Mouse (Mus musculus) telencephalon, adult 2 months (tissue): ENCODE data around the gene Ccnf.

Source experiments
- DNase-seq: peaks from one replicate; pipeline ENCODE4 v3.0.0-alpha.2; 2011; ENCODE audit warnings: low read depth, low spot score

Ccnf gene

DNA sequence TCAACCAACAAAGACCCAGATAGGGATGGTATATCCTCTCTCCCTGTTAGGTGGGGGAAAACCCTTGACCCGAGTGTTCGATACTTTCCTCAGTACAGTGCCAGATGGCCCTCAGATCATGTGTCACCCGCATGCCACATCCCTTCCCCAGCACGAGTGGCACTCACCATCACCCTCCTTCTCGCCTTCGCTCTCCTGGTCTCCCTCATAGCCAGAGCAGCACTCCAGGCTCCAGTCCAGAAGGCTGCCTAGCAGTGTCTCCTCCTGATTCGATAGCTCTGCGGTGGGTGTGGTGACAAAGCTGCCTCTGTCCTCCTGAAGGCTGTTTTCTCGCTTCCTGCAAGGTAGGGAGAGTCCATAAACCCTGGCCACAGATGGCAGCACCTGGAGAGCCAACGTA is 26.5 kb downstream of the Ccnf start:
- no peak for DNase-seq

DNA sequence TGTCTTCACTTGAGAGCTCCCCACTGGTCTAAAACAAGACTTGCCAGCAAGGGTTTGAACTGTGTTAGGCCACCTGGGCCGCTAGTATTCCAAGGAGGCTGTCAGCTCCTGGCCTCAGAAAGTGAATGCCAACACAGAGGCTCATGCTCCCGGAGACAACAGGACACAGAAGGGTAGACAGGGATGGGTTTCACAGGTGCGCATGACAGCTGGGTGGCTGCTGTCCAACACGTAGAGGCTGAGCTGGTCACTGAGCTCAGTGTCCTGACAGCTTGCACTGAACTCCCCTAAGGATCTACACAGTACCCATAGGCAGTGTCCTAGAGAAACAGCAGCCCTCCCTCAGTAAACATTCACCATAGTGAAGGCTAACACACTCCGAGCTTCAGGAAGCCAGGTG is 27.8 kb downstream of the Ccnf start:
- DNase-seq: no peak

DNA sequence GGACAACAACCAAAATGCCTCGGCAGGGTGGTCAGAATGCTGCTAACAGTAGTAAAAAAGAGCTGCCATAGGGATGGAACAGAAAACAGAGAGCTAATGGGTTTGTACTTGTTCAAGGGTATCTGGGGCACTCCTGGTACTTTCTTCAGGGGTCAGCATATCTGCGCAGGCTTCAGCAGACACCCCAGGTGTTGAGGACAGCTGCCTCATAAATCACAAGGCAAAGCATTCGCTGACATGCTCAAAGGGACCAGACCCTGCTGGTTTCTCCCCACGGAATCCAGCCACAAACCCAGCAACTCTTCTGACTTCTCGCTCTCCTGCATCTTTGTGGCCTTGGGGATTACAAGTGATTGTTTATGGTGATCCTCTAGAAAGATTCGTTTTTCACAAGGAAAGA is 28.6 kb downstream of the Ccnf start:
- DNase-seq: no peak

DNA sequence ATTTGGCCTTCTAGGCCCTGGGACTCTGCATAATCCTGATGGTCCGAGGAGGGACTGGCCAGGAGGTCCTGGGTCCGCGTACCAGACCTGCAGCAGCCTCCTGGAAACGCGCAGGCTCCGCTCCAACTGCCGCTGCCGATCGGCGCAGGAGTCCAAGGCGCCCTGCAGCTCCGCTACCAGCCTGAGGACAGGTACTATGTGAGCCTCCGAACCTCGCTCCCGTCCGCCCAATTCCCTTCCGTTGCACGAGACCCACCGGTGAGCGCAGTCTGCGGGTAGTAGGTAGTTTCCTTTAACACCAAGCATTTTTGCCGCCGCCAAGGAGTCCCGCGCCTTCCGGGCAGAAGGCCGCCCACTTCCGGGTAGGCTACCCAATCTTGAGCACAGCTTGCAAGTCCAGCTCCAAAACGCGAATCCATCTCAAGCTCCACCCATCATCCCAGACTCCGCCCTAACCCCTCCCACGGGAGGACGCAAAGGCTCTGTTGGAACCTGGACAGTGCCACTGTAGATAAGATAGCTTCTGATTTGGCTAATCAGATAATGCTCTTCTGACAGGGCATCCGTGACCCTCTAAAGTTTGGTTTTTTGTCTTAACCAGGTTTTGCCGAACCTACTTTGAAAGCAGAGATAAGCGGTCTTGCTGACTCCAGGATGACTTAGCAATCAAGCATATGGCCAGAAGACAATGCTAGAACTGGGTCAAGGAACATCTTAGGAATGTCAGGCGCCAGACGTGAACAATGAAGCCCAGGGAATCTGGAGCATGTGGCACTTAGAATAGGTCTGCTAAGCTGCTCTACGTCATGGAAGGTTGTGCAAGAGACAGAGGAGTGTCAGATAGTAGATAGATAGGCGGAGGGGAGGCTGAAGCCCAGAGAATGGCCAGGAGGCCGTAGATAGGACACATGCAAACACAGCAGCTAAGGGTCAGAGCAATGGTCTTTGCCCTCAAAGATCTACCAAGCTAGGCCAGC is 30.6 kb downstream of the Ccnf start, which contains the start of gene Tedc2:
TSS of gene Tedc2 (minus strand) at position 417 of the 977 bp plus-strand sequence.
- DNase-seq: peak; percentile 95

DNA sequence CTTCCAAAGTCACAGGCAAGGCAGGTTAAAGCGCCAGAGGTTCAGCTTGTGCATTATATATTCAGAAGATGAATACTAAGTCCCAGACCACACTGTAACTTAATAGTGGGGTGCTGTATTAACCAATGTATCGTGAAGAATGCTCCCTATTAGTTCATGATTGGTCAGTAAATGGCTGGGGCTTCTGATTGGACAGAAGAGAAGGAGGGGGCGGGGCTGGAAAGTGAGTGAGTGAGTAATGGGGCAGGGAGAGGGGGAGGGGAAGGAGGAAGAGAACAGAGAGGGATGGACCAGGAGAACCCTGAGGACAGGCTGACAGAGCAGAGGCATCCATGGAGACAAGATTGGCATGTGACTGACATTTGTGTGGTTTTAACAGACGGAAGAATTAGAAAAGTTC is 34.4 kb downstream of the Ccnf start:
- no peak for DNase-seq

DNA sequence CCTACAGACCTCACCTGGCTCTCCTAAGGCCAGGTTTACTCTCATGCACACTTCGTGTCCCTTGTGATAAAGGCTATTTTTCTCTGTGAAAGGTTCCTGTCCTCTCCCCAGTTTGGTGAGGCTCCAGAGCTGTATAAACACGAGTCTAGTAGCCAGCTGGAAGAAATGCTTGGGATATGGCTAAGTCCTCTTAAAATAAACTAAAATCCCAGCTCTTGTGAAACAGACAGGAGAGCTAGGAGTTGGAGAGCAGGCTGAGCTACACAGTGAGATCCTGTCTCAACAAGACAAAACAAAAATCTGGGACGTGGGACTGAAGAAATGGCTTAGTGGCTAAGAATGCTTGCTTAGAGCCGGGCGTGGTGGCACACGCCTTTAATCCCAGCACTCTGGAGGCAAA is 38.1 kb downstream of the Ccnf start:
- no peak for DNase-seq

DNA sequence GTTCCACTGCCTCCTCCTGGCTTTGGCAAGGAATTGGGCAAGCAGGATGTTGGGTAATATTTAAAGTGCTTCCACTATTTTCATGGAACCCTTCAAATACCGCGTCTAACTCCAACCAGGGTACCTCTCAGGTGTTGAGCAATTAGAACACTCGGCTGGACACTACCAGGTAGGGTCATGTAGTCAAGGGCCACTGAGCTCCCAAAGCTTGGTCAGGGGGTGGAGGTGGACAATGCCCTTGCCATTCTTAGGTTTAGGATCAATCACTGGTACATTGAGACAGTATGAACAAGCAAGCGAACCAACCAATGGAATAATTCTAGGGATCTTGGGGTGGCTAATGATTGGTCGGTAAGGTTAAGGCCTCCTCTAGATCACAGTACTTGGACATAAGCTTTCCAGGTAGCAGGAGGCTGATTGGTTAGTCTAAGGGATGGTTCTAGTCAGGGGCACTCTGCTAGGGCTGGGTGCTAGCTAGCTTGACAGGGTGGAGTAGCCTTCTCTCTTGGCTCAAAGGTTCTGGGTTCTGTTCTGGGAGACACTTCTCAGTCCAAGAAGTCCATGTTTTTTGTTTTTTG is 38.8 kb downstream of the Ccnf start:
- DNase-seq: no peak

DNA sequence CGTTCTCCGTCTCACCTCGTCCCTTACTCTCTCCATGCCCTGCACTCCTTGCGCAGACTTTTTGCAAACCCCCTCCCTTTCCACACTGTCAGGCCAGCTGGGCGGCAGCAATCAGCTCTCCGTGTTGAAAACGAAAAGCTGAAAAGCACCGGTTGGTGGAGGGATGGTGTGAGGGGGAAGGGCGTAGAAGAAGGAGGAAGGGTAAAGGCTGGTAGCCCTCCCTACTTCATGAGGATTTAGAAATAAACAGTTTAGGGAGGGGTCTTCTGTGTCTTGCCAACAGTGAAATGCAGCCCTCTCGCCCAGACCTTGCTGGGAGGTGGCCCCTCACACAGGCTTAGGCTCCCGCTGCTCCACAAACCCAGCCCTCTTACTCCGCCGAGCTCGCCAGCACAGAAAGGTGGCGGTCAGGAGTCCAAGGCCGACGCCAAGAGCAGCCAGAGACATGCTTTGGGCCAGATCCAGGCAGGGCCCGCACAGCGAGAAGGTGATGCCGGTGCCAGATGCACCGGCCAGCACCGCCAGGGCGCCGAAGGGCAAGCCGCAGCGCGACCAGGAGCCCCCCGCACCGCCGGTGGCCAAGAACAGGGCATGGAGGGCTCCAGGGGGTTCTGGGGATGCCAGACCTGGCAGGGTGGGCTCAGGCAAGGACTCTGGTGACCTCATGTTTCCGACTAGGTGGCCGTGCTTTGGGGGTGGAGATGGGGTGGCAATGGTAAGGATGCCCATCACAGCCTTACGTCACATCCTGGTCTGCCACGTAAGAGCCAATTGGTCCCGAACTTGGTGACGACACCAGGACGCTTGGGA is 39.4 kb downstream of the Ccnf start:
- DNase-seq: peak; percentile 93

DNA sequence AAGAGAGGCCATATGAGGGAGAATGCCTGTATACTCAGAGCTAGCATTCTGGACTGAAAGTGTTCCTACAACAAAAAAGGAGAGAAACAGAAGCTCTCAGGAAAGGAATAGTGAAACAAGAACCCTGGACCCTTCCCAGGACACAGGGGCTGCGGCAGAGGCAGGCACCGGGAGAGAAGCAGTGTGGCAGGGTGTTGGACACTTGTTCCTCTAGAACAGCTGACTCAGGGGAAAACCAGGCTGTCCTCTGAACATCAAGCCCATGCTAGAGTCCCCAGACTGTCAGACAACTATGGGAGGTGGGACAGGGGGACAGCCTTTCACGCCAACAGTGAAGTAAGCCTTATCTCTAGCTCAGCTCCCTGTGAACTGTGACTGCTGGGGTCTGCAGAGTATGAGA is 40.7 kb downstream of the Ccnf start:
- DNase-seq: no peak

DNA sequence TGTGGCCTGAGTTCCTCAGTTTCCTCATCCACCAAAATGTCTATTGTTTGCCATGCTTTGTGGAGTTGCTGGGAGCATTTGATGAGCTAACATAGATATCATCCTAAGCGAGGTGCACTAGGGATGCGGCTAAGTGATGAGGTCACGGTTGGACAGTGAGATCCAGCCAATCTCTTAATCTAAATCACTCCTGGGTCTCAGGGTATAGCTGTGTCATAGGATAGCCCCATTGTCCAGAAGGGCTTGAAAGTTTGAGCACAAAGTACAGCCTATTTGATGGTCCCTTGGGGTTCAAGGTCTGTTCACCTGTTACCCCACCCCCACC is 41.4 kb downstream of the Ccnf start:
- DNase-seq: no peak

DNA sequence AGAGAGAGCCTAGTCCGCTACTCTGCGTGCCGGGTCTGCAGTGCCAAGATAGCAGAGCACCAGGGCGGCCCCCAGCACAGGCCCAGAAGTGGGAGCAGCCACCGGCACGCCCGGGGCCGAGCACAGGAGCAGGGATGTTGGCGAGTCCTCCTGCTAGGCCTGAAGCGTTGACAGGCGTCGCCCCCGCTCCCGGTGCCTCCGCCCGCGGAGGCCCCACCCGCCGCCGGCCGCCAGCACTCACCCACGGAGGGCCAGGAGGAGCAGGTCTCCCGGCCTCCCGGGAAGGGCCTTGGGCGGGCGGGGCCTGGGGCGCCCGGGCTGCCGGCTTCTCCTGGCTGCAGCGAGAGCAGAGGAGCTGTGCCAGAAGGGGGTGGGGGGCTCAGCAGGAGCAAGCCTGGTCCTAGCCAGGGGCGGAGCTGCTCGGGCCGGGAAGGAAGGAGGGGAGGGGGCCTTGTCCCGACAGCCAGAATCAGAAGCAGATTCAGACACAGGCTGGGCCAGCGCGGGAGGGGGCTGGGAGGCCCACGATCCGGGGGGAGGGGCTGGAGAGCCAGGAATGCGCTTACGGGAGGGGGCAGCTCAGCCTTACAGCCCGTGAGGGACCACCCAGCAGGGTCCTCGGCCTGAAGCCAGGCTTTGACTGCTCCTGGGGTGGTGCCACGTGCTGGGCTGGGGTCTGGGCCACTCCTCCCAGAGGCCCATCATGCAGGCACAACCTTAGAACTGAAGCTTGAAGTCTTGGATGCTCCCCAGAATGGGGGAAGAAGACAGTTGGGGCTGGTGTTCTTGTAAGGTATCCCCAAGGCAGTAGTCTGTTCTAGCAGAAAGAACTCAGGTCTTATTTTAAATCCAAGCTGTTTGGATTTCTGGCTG is 42.0 kb downstream of the Ccnf start, which contains the start of gene Ntn3:
TSS of gene Ntn3 (minus strand) at position 489 of the 873 bp plus-strand sequence.
- DNase-seq: no peak

DNA sequence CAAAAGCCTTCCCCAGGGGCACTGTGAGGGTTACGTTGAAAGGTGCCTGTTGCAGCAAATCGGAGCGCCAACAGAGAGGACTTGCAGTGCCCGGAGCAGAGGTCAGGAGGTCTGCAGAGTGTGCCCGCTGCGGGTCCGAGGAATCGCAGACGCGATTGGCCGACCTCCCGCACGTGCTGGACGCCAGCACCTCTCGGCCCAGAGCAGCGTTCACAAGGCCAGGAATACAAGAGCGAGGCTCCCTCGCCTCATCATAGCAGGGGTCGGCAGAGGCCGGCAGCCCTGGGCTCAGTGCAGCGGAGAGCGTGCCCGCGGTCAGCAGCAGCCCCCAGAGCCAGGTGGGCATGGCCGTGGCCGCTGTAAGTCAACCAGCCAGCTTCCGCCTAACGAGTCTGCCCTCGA is 42.6 kb downstream of the Ccnf start:
- DNase-seq: no peak

DNA sequence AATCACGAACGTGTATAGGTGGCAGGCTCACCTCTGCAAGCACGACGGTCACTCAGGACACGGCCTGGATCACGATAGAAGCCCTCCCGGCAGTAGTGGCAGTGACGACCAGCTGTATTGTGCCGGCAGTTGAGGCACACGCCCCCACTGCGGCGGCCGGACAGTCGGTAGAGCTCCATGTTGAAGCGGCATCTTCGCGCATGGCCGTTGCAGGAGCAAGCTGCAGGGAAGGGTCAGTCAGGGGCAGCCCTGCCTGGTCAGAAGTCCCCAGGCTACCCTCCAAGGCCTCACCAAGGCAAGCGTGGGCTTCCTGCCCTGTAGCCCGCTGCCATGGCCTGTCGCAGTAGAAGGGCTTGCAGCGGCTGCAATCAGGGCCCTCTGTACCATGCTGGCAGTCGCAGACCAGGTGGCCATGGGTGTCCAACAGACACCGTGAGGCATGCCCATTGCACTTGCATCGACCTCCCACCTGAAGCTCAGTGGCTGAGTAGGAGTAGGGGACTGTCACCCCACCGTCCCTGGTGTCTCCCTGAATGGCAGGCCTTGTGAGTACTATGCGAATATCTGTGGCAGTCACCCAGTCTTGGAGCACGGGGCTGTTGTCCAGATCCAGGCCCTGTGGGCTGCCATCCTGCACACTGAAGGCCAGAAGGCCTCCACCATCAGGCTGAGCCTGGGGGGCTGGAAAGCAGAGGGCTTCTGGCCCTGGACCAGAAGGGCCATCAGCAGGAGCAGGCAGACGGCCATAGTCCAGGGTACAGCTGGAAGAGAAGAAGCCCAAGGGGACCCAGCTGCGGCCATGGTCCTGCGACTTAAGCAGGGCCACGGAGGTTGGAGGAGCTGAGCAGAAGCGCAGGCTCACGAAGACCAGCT is 43.3 kb downstream of the Ccnf start:
- no peak for DNase-seq

DNA sequence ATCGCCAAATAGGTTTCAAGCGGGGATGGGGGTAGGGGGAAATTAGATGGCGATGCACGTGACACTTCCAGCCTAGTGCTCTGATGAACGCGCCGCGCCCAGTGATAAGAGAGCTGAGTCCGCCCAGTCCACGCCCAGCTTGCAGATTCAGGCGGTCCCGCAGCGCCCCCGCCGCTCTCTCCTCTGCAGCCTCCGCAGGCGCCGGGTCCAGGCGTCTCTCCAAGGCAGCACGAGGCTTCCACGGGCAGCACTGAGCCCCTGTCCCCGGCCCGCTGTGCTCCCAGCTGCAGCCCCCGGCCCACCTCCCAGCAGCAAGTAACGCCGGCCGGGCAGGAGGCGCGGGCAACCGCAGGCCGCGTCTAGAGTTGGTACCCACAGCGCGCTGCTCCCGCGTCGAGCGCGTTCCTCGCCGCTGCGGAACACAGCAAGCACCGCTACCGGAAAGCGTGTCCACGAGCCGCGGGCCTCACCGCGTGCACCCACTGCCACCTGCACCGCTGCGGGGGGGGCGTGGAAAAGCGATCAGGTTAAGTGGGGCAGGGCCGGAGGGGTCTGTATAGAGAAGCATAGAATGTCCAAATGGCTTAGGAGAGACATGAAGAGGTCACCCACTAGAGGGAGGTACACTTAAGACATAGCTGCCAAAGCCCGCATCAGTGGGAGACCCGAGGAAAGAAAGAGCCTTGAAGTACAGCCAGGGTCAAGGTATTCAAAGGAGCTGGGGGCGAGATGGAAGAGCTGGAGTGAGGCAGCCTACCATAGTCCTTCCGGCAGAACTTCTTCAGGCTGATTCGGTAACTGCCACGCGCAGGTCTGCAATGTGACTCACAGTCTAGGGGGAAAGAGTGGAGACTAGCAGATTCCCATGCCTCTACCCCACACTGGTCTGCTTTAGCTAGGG is 44.6 kb downstream of the Ccnf start:
- no peak for DNase-seq

DNA sequence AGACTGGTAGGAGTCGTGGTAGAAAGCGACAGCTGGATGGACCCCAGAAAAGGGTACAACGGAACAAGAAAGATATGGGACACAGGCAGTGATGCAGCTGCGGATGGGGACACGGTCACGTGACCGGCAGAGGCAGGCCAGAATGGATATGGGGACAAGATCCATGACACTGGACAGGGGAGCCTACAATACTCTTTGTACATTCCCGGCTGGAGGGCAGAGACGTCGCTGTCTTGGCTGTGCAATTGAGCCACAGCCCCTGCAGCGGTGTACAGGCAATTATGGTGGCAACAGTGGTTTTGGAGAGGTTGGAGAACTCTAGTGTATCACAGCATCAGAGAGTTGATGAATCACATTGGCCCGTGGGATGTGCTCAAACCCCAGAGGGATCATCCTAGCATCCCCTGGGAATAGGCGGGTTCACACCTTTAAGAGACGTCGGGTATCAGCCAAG is 45.3 kb downstream of the Ccnf start:
- DNase-seq: no peak

DNA sequence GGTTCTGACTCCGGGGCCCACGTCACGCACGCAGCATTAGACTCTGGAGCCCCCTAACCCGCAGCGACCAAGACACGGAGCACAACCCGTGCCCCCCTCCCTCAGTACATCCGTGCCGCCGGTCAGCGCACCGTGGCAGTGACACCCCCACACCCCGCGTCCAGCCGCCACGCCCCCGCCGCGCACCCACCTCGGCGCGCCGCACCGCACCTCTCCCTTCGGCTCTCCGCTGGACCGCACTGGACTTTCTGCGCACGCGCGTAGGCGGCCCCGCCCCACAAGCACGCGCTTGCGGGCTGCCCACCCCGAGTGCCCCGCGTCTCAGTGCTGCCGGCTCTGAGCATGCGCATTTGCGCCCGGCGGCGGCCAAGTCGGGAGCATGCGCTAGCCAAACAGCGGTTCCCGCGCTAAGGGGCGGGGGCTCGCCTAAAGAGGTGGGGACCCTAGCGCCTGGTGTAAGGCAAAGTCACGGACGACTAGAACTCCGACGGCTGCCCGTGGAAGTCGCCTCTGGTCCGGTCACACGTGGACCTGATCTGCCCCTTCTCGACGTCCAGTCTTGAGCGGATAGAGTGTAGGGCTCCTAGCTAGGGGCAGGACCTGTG is 45.9 kb downstream of the Ccnf start, which contains the start of gene Tbc1d24:
TSS of gene Tbc1d24 (minus strand) at position 279 of the 605 bp plus-strand sequence.
- peak; percentile 86 for DNase-seq

DNA sequence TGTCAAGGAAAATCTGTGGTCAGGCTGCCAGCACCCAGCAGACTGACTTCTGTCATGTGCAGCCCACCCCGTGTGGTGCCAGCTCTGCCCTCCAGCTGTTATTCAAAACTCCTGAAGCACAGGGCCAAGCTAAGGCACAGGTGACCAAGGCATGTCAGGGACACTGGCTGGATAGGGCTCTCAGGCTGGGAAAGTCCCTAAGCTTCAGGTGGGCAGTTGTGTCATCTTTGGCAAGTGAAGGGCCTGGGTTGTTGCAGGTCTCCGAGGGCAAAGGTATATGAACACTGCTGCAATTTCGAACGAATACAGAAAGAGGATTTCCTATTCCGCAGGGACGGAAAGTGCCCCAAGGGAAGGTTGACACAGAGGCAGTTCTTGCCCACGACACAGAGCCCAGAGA is 46.4 kb downstream of the Ccnf start:
- no peak for DNase-seq
